ENCODE assay signal across 40 mouse cellular contexts in genomic region chr1:191192751-191193150, GRCm38 (mm10). TPM values are rescaled to one million over a fixed set of nuclear protein-coding genes. Genes with fewer than 3 reads are reported as not detected.
"Had no signal": no experiment of that assay in that cellular context is flagged by ENCODE, and none has a peak within 500 bp of the region (broad histone marks: within the 10 kb centered on the region; RNA-seq: fewer than 3 reads in every experiment).

No protein-coding gene starts in this region.

- H3K4me1 ChIP-seq: heart, embryonic 15.5 days; hindbrain, embryonic 13.5 days; hindbrain, embryonic 15.5 days; limb, embryonic 13.5 days; liver, embryonic 12.5 days had no signal

- H3K4me2 ChIP-seq: heart, embryonic 11.5 days; heart, embryonic 13.5 days; heart, embryonic 15.5 days; hindbrain, embryonic 13.5 days; hindbrain, embryonic 15.5 days; limb, embryonic 13.5 days; limb, embryonic 15.5 days; liver, embryonic 12.5 days had no signal

- H3K9ac ChIP-seq: heart, embryonic 13.5 days; heart, embryonic 15.5 days; hindbrain, embryonic 13.5 days; hindbrain, embryonic 15.5 days; kidney, embryonic 15.5 days; limb, embryonic 13.5 days; limb, embryonic 15.5 days; liver, embryonic 12.5 days had no signal

- H3K27ac ChIP-seq: heart, embryonic 13.5 days; heart, embryonic 15.5 days; hindbrain, embryonic 13.5 days; hindbrain, embryonic 15.5 days; hindbrain, postnatal 0 days; kidney, embryonic 15.5 days; kidney, postnatal 0 days; limb, embryonic 13.5 days; limb, embryonic 15.5 days; liver, embryonic 12.5 days had no signal

- H3K9me3 ChIP-seq: heart, embryonic 13.5 days; heart, embryonic 15.5 days; hindbrain, embryonic 13.5 days; hindbrain, embryonic 15.5 days; kidney, embryonic 15.5 days; limb, embryonic 13.5 days; limb, embryonic 15.5 days; liver, embryonic 12.5 days had no signal

- H3K36me3 ChIP-seq: heart, embryonic 13.5 days; heart, embryonic 15.5 days; hindbrain, embryonic 13.5 days; hindbrain, embryonic 15.5 days; kidney, embryonic 15.5 days; limb, embryonic 13.5 days; limb, embryonic 15.5 days; liver, embryonic 12.5 days had no signal

- DNase-seq: gastrocnemius, postnatal 14 days; gastrocnemius, postnatal 36 days; heart, adult 18-20 months; heart, postnatal 14 days; heart, postnatal 36 days; kidney, adult 11 months; kidney, adult 2 months; kidney, adult 9 months; kidney, postnatal 14 days; kidney, postnatal 36 days; layer of hippocampus, adult 9-11 months; layer of hippocampus, postnatal 36 days; left cerebral cortex, postnatal 4 days had no signal

- H3K4me3 ChIP-seq: heart, embryonic 13.5 days; heart, embryonic 15.5 days; hindbrain, embryonic 13.5 days; hindbrain, embryonic 15.5 days; kidney, embryonic 15.5 days; limb, embryonic 13.5 days; limb, embryonic 15.5 days; liver, embryonic 12.5 days had no signal

- ATAC-seq: hindbrain, postnatal 0 days; liver, embryonic 12.5 days had no signal

RNA-seq across cellular contexts. Expression of gene Fam71a, which starts 28.1 kb away (rescaled TPM):
- total RNA-seq: gastrocnemius, adult 18-20 months; gastrocnemius, adult 8-10 months; gastrocnemius, postnatal 14 days; gastrocnemius, postnatal 36 days; heart, adult 18-20 months; heart, adult 8-10 months; heart, postnatal 14 days; heart, postnatal 36 days; hindbrain, postnatal 0 days; layer of hippocampus, adult 18-20 months; layer of hippocampus, adult 8-10 months; layer of hippocampus, postnatal 14 days; layer of hippocampus, postnatal 36 days; left cerebral cortex, adult 18-20 months; left cerebral cortex, adult 8-10 months; left cerebral cortex, postnatal 10 days; left cerebral cortex, postnatal 25 days; left cerebral cortex, postnatal 4 days; liver, adult 2 months had no signal
- polyA plus RNA-seq: heart, embryonic 11.5 days; heart, embryonic 13.5 days; heart, embryonic 15.5 days; heart, postnatal 0 days; hindbrain, embryonic 11.5 days; hindbrain, embryonic 13.5 days; hindbrain, embryonic 15.5 days; hindbrain, postnatal 0 days; intestine, embryonic 14.5 days; kidney, adult 2 months; kidney, embryonic 15.5 days; kidney, postnatal 0 days; large intestine, adult 2 months; limb, embryonic 11.5 days; limb, embryonic 13.5 days; limb, embryonic 15.5 days; liver, adult 2 months; liver, embryonic 12.5 days had no signal
